Mouse (Mus musculus): ENCODE data around the gene Ophn1. TPM values are rescaled to one million over a fixed set of nuclear protein-coding genes. Genes with fewer than 3 reads are reported as not detected.

Ophn1 gene
- total and polyA plus RNA-seq, 3 experiments: not detected

DNA sequence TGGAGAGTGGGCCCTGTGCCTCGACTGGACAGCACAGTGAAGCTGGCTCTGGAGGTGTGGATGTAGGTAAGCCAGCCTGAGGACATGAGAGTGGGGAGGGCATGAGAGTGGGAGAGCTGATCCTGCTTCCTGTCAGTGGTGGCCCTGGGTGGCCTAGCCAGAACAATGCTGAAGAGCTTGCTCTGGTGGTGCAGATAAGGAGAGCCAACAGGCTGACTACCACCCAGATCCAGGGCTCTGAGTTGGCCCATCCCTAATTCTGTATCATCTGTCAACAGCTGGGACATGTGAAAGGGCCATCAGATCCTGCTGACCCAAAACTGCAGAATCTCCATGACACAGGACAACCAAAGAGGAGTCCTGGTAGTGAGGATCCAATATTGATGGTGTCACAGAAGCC lies 18.1 kb upstream of the Ophn1 start:
- H3K27me3 ChIP-seq (ENCODE audit: control insufficient read depth in 1 of 2, insufficient read depth in 2 of 2, low read length in 2 of 2): no peaks in the 10 kb centered on the region
- no peak overlapping the region for H3K27ac ChIP-seq (ENCODE audit: control insufficient read depth, low read depth, low read length)
- no peaks in the 10 kb centered on the region for H3K9me3 ChIP-seq (replicated peaks; ENCODE audit: insufficient read depth, low read length)
- H3K79me2 ChIP-seq (ENCODE audit: control insufficient read depth, insufficient read depth, low read length, poor library complexity): no peaks in the 10 kb centered on the region
- DNase-seq (ENCODE audit: low read depth, low spot score): no peak
- H3K4me3 ChIP-seq (ENCODE audit: control insufficient read depth in 1 of 2, insufficient read depth in 1 of 2, low read depth in 2 of 2, low read length in 2 of 2): no peak overlapping the region
- no peaks in the 10 kb centered on the region for H3K4me1 ChIP-seq (ENCODE audit: control insufficient read depth in 1 of 2, insufficient read depth in 2 of 2, low read length in 2 of 2)
- no peak overlapping the region for H3K9ac ChIP-seq (ENCODE audit: control insufficient read depth, low read depth, low read length, poor library complexity, severe bottlenecking)
- no peaks in the 10 kb centered on the region for H3K36me3 ChIP-seq (ENCODE audit: control insufficient read depth in 1 of 2, insufficient read depth in 2 of 2, low read length in 2 of 2)
- TF ChIP-seq EP300 (IDR thresholded peaks at IDR 0.05; ENCODE audit: low read depth in 1 of 2, low read length in 2 of 2) (no peak), ELF1 (IDR thresholded peaks at IDR 0.05; ENCODE audit: low read depth, low read length) (no peak), ZMIZ1 (IDR thresholded peaks at IDR 0.05; ENCODE audit: low read depth, low read length) (no peak), MEF2A (IDR thresholded peaks at IDR 0.05; ENCODE audit: extremely low read depth, insufficient replicate concordance, low read depth, low read length, poor library complexity, severe bottlenecking) (no peak), TAL1 (IDR thresholded peaks at IDR 0.05; ENCODE audit: low read length) (no peak), ZNF384 (IDR thresholded peaks at IDR 0.05; ENCODE audit: low read depth, low read length) (no peak), MAZ (IDR thresholded peaks at IDR 0.05; ENCODE audit: low read depth, low read length) (no peak), NELFE (IDR thresholded peaks at IDR 0.05; ENCODE audit: low read depth, low read length) (no peak), ZKSCAN1 (IDR thresholded peaks at IDR 0.05; ENCODE audit: low read depth, low read length) (no peak), POLR2A (IDR thresholded peaks at IDR 0.05; ENCODE audit: control insufficient read depth in 1 of 2, insufficient read depth in 1 of 2, low read depth in 1 of 2, low read length in 2 of 2, poor library complexity in 1 of 2) (no peak), CHD2 (IDR thresholded peaks at IDR 0.05; ENCODE audit: low read length) (no peak), GATA1 (IDR thresholded peaks at IDR 0.05; ENCODE audit: low read depth, low read length) (no peak), CTCF (IDR thresholded peaks at IDR 0.05 in 2 of 3, conservative IDR thresholded peaks at IDR 0.05 in 1 of 3; ENCODE audit: control insufficient read depth in 1 of 3, insufficient read depth in 1 of 3, low read depth in 2 of 3, low read length in 3 of 3, poor library complexity in 1 of 3, severe bottlenecking in 1 of 3) (no peak), SIN3A (IDR thresholded peaks at IDR 0.05; ENCODE audit: low read length) (no peak), MYB (IDR thresholded peaks at IDR 0.05; ENCODE audit: low read depth, low read length) (no peak), POLR2AphosphoS5 (IDR thresholded peaks at IDR 0.05; ENCODE audit: borderline replicate concordance, low read depth, low read length) (no peak)

DNA sequence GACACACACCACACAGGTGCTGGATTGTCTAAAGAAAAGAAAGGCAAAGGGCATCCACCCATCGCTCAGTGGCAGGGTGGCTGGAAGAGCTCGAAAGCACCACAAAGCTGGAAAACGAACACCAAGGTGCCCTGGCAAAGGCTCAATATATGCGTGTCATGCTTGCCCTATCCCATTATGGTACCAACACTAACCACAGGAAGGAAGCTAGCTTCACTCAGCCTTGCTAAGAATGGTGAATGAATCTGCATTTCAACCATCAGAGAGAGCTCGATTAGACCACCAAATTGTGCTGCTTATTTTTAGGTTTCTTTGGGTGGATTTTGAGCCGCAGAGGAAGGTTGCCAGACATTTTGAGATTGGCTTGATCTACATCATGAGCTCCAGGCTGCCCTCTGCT lies 13.4 kb upstream of the Ophn1 start:
- Histone ChIP-seq H3K4me3 (ENCODE audit: control insufficient read depth in 1 of 2, insufficient read depth in 1 of 2, low read depth in 2 of 2, low read length in 2 of 2) (no peak overlapping the region), H3K79me2 (ENCODE audit: control insufficient read depth, insufficient read depth, low read length, poor library complexity) (no peaks in the 10 kb centered on the region), H3K36me3 (ENCODE audit: control insufficient read depth in 1 of 2, insufficient read depth in 2 of 2, low read length in 2 of 2) (no peaks in the 10 kb centered on the region), H3K27ac (ENCODE audit: control insufficient read depth, low read depth, low read length) (no peak overlapping the region), H3K9me3 (replicated peaks; ENCODE audit: insufficient read depth, low read length) (no peaks in the 10 kb centered on the region), H3K9ac (ENCODE audit: control insufficient read depth, low read depth, low read length, poor library complexity, severe bottlenecking) (no peak overlapping the region), H3K4me1 (ENCODE audit: control insufficient read depth in 1 of 2, insufficient read depth in 2 of 2, low read length in 2 of 2) (no peaks in the 10 kb centered on the region), H3K27me3 (ENCODE audit: control insufficient read depth in 1 of 2, insufficient read depth in 2 of 2, low read length in 2 of 2) (no peaks in the 10 kb centered on the region)
- TF ChIP-seq ETS1 (IDR thresholded peaks at IDR 0.05; ENCODE audit: low read depth, low read length) (no peak), MXI1 (IDR thresholded peaks at IDR 0.05; ENCODE audit: low read depth, low read length) (no peak), JUND (IDR thresholded peaks at IDR 0.05; ENCODE audit: low read depth, low read length) (no peak), MEF2A (IDR thresholded peaks at IDR 0.05; ENCODE audit: extremely low read depth, insufficient replicate concordance, low read depth, low read length, poor library complexity, severe bottlenecking) (no peak), TAL1 (IDR thresholded peaks at IDR 0.05; ENCODE audit: low read length) (no peak), EP300 (IDR thresholded peaks at IDR 0.05; ENCODE audit: low read depth in 1 of 2, low read length in 2 of 2) (no peak), CHD1 (IDR thresholded peaks at IDR 0.05; ENCODE audit: low read depth, low read length) (no peak), USF2 (IDR thresholded peaks at IDR 0.05; ENCODE audit: borderline replicate concordance in 1 of 2, insufficient read depth in 1 of 2, low read depth in 1 of 2, low read length in 2 of 2) (no peak), NELFE (IDR thresholded peaks at IDR 0.05; ENCODE audit: low read depth, low read length) (no peak)
- no peak for DNase-seq (ENCODE audit: low read depth, low spot score)
